Mouse (Mus musculus): ENCODE data around the gene Slc2a9. TPM values are rescaled to one million over a fixed set of nuclear protein-coding genes. Genes with fewer than 3 reads are reported as not detected.
A peak's percentile ranks its signal among the peaks of the same experiment; 100 is the strongest.
"Not testable (repeated sequence)": the region's sequence is repeated elsewhere in the genome, so short reads cannot be mapped to it uniquely, and the experiment has no call there.

Slc2a9 gene
- polyA plus RNA-seq, 1 experiment from 2014 or later = 0.07 TPM

- H3K4me1 ChIP-seq (ENCODE audit: control insufficient read depth, insufficient read depth, low read length) = peaks cover 7% of the 10 kb centered on the region
- ATAC-seq (ENCODE audit: low FRiP score) (peak; percentile 74), DNase-seq (ENCODE audit: low spot score, missing footprints) (peak; percentile 87)
- H3K9ac ChIP-seq (ENCODE audit: low read length) = peak overlapping the region; percentile 40; the same call in 1 of the 2 replicates
- peak overlapping the region; percentile 34 for H3K4me2 ChIP-seq
- H3K36me3 ChIP-seq (ENCODE audit: control insufficient read depth, insufficient read depth, low read length) = no peaks in the 10 kb centered on the region
- H3K27me3 ChIP-seq (ENCODE audit: control insufficient read depth, insufficient read depth, low read length) = no peaks in the 10 kb centered on the region
- H3K4me3 ChIP-seq (ENCODE audit: low read depth, low read length) = 0 out of 2 replicates have a peak overlapping the region, but pooled peaks have one; percentile 5
- H3K27ac ChIP-seq (ENCODE audit: low read depth, low read length) = peak overlapping the region; percentile 30; the same call in 1 of the 2 replicates
- WGBS = 29% methylated on average over 22 of the region's 22 CpGs
- no peaks in the 10 kb centered on the region for H3K9me3 ChIP-seq (ENCODE audit: control insufficient read depth, low read length)
Measured at GRCm38 (mm10) chr5:38479908-38480725, 22.8 kb downstream of the Slc2a9 start.

- not testable (repeated sequence) for H3K9ac ChIP-seq (ENCODE audit: low read length); H3K4me2 ChIP-seq; H3K9me3 ChIP-seq (ENCODE audit: control insufficient read depth, low read length); ATAC-seq (ENCODE audit: low FRiP score); H3K27ac ChIP-seq (ENCODE audit: low read depth, low read length); H3K27me3 ChIP-seq (ENCODE audit: control insufficient read depth, insufficient read depth, low read length); H3K36me3 ChIP-seq (ENCODE audit: control insufficient read depth, insufficient read depth, low read length); H3K4me1 ChIP-seq (ENCODE audit: control insufficient read depth, insufficient read depth, low read length); DNase-seq (ENCODE audit: low spot score, missing footprints); H3K4me3 ChIP-seq (ENCODE audit: low read depth, low read length)
Measured at GRCm38 (mm10) chr5:38479545-38479907, 23.4 kb downstream of the Slc2a9 start.

GRCm38 (mm10) chr5:38479027-38479426, 23.9 kb downstream of the Slc2a9 start:
- peaks cover 7% of the 10 kb centered on the region for H3K4me1 ChIP-seq (ENCODE audit: control insufficient read depth, insufficient read depth, low read length)
- no peak overlapping the region for H3K4me2 ChIP-seq
- WGBS = 54% methylated on average over 4 of the region's 4 CpGs
- no peak overlapping the region for H3K9ac ChIP-seq (ENCODE audit: low read length)
- no peaks in the 10 kb centered on the region for H3K27me3 ChIP-seq (ENCODE audit: control insufficient read depth, insufficient read depth, low read length)
- H3K27ac ChIP-seq (ENCODE audit: low read depth, low read length) = no peak overlapping the region
- no peaks in the 10 kb centered on the region for H3K36me3 ChIP-seq (ENCODE audit: control insufficient read depth, insufficient read depth, low read length)
- ATAC-seq (ENCODE audit: low FRiP score) (peak; percentile 36; the same call in 1 of the 2 replicates), DNase-seq (ENCODE audit: low spot score, missing footprints) (peak; percentile 72)
- H3K4me3 ChIP-seq (ENCODE audit: low read depth, low read length) = no peak overlapping the region
- H3K9me3 ChIP-seq (ENCODE audit: control insufficient read depth, low read length) = no peaks in the 10 kb centered on the region

GRCm38 (mm10) chr5:38477731-38478445, 25.1 kb downstream of the Slc2a9 start:
- Histone ChIP-seq H3K36me3 (ENCODE audit: control insufficient read depth, insufficient read depth, low read length) (no peaks in the 10 kb centered on the region), H3K4me2 (no peak overlapping the region), H3K27ac (ENCODE audit: low read depth, low read length) (no peak overlapping the region), H3K9ac (ENCODE audit: low read length) (no peak overlapping the region), H3K4me3 (ENCODE audit: low read depth, low read length) (no peak overlapping the region), H3K27me3 (ENCODE audit: control insufficient read depth, insufficient read depth, low read length) (no peaks in the 10 kb centered on the region), H3K4me1 (ENCODE audit: control insufficient read depth, insufficient read depth, low read length) (peaks cover 7% of the 10 kb centered on the region), H3K9me3 (ENCODE audit: control insufficient read depth, low read length) (no peaks in the 10 kb centered on the region)
- 87% methylated on average over 7 of the region's 7 CpGs for WGBS
- DNase-seq (ENCODE audit: low spot score, missing footprints) (peak; percentile 72), ATAC-seq (ENCODE audit: low FRiP score) (no peak)

- Histone ChIP-seq H3K4me2 (no peak overlapping the region), H3K36me3 (ENCODE audit: control insufficient read depth, insufficient read depth, low read length) (no peaks in the 10 kb centered on the region), H3K9me3 (ENCODE audit: control insufficient read depth, low read length) (no peaks in the 10 kb centered on the region), H3K4me3 (ENCODE audit: low read depth, low read length) (no peak overlapping the region), H3K9ac (ENCODE audit: low read length) (no peak overlapping the region), H3K27me3 (ENCODE audit: control insufficient read depth, insufficient read depth, low read length) (no peaks in the 10 kb centered on the region), H3K27ac (ENCODE audit: low read depth, low read length) (no peak overlapping the region), H3K4me1 (ENCODE audit: control insufficient read depth, insufficient read depth, low read length) (peaks cover 7% of the 10 kb centered on the region)
- ATAC-seq (ENCODE audit: low FRiP score) (no peak), DNase-seq (ENCODE audit: low spot score, missing footprints) (peak; percentile 81)
- WGBS = 86% methylated on average over 25 of the region's 25 CpGs
Measured at GRCm38 (mm10) chr5:38476861-38477565, 25.9 kb downstream of the Slc2a9 start.

GRCm38 (mm10) chr5:38470881-38471280, 32.1 kb downstream of the Slc2a9 start:
- Histone ChIP-seq H3K27me3 (ENCODE audit: control insufficient read depth, insufficient read depth, low read length) (no peaks in the 10 kb centered on the region), H3K9me3 (ENCODE audit: control insufficient read depth, low read length) (no peaks in the 10 kb centered on the region), H3K4me1 (ENCODE audit: control insufficient read depth, insufficient read depth, low read length) (no peaks in the 10 kb centered on the region), H3K4me3 (ENCODE audit: low read depth, low read length) (no peak overlapping the region), H3K4me2 (no peak overlapping the region), H3K36me3 (ENCODE audit: control insufficient read depth, insufficient read depth, low read length) (no peaks in the 10 kb centered on the region), H3K9ac (ENCODE audit: low read length) (no peak overlapping the region), H3K27ac (ENCODE audit: low read depth, low read length) (no peak overlapping the region)
- 81% methylated on average over 6 of the region's 6 CpGs for WGBS
- ATAC-seq (ENCODE audit: low FRiP score) = no peak
- no peak for DNase-seq (ENCODE audit: low spot score, missing footprints)

GRCm38 (mm10) chr5:38469891-38470578, 32.9 kb downstream of the Slc2a9 start:
- H3K9me3 ChIP-seq (ENCODE audit: control insufficient read depth, low read length) = no peaks in the 10 kb centered on the region
- H3K27ac ChIP-seq (ENCODE audit: low read depth, low read length) = no peak overlapping the region
- WGBS = 24% methylated on average over 5 of the region's 5 CpGs
- no peak overlapping the region for H3K4me3 ChIP-seq (ENCODE audit: low read depth, low read length)
- H3K4me2 ChIP-seq = no peak overlapping the region
- H3K27me3 ChIP-seq (ENCODE audit: control insufficient read depth, insufficient read depth, low read length) = no peaks in the 10 kb centered on the region
- ATAC-seq (ENCODE audit: low FRiP score) = peak; percentile 88
- H3K9ac ChIP-seq (ENCODE audit: low read length) = no peak overlapping the region
- H3K36me3 ChIP-seq (ENCODE audit: control insufficient read depth, insufficient read depth, low read length) = no peaks in the 10 kb centered on the region
- no peaks in the 10 kb centered on the region for H3K4me1 ChIP-seq (ENCODE audit: control insufficient read depth, insufficient read depth, low read length)
- peak; percentile 98 for DNase-seq (ENCODE audit: low spot score, missing footprints)

- no peak for ATAC-seq (ENCODE audit: low FRiP score)
- Histone ChIP-seq H3K9me3 (ENCODE audit: control insufficient read depth, low read length) (no peaks in the 10 kb centered on the region), H3K4me3 (ENCODE audit: low read depth, low read length) (no peak overlapping the region), H3K4me2 (no peak overlapping the region), H3K36me3 (ENCODE audit: control insufficient read depth, insufficient read depth, low read length) (no peaks in the 10 kb centered on the region), H3K4me1 (ENCODE audit: control insufficient read depth, insufficient read depth, low read length) (no peaks in the 10 kb centered on the region), H3K27ac (ENCODE audit: low read depth, low read length) (no peak overlapping the region), H3K9ac (ENCODE audit: low read length) (no peak overlapping the region), H3K27me3 (ENCODE audit: control insufficient read depth, insufficient read depth, low read length) (no peaks in the 10 kb centered on the region)
- DNase-seq (ENCODE audit: low spot score, missing footprints) = no peak
- 83% methylated on average over 5 of the region's 5 CpGs for WGBS
Measured at GRCm38 (mm10) chr5:38466569-38467110, 36.3 kb downstream of the Slc2a9 start.
